Mouse (Mus musculus): Measurements from ENCODE around the gene Wdr20.

GRCm38 (mm10) chr12:110786243-110786642 is 48.5 kb downstream of the Wdr20 start:
- TF ChIP-seq CTCF (IDR thresholded peaks at IDR 0.05; ENCODE audit: extremely low read depth, insufficient read depth, low read length) (no peak), POLR2A (IDR thresholded peaks at IDR 0.05; ENCODE audit: extremely low read depth, insufficient read depth, low read length) (no peak)

Measured in cortical plate, adult 2 months (tissue).